Mouse (Mus musculus): Measurements from ENCODE around the gene Wwox. TPM values are rescaled to one million over a fixed set of nuclear protein-coding genes. Genes with fewer than 3 reads are reported as not detected.

The Wwox gene
- total RNA-seq, 2 experiments from 2014 or later: 8.7 to 10.3 TPM

GRCm38 (mm10) chr8:114902584-114902983, 463.1 kb downstream of the Wwox start:
- no peak for DNase-seq

- DNase-seq: no peak
These were observed 468.6 kb downstream of the Wwox start for GRCm38 (mm10) chr8:114908086-114908485.

GRCm38 (mm10) chr8:114908589-114908988, 469.1 kb downstream of the Wwox start:
- DNase-seq: no peak

- DNase-seq: no peak
These were observed 469.7 kb downstream of the Wwox start for GRCm38 (mm10) chr8:114909146-114909545.

GRCm38 (mm10) chr8:114911031-114911580, 471.7 kb downstream of the Wwox start:
- no peak for DNase-seq

GRCm38 (mm10) chr8:114923629-114924028, 484.2 kb downstream of the Wwox start:
- no peak for DNase-seq

GRCm38 (mm10) chr8:114927412-114927811, 488.0 kb downstream of the Wwox start:
- DNase-seq: no peak

GRCm38 (mm10) chr8:114927917-114928316, 488.5 kb downstream of the Wwox start:
- DNase-seq: no peak

- DNase-seq: no peak
These were observed 490.1 kb downstream of the Wwox start for GRCm38 (mm10) chr8:114929597-114929996.

GRCm38 (mm10) chr8:114932071-114932630, 492.7 kb downstream of the Wwox start:
- no peak for DNase-seq

- no peak for DNase-seq
These were observed 493.8 kb downstream of the Wwox start for GRCm38 (mm10) chr8:114933248-114933647.

- no peak for DNase-seq
These were observed 497.4 kb downstream of the Wwox start for GRCm38 (mm10) chr8:114936887-114937286.

- no peak for DNase-seq
These were observed 499.9 kb downstream of the Wwox start for GRCm38 (mm10) chr8:114939338-114939737.

GRCm38 (mm10) chr8:114941096-114941495, 501.6 kb downstream of the Wwox start:
- no peak for DNase-seq

GRCm38 (mm10) chr8:114941644-114942043, 502.2 kb downstream of the Wwox start:
- DNase-seq: no peak

GRCm38 (mm10) chr8:114947921-114948320, 508.5 kb downstream of the Wwox start:
- DNase-seq: no peak

GRCm38 (mm10) chr8:114956377-114957168, 517.1 kb downstream of the Wwox start:
- no peak for DNase-seq

GRCm38 (mm10) chr8:114958437-114959107, 519.1 kb downstream of the Wwox start:
- no peak for DNase-seq

GRCm38 (mm10) chr8:114959406-114959805, 520.0 kb downstream of the Wwox start:
- DNase-seq: no peak

GRCm38 (mm10) chr8:114962494-114962893, 523.0 kb downstream of the Wwox start:
- DNase-seq: no peak

- DNase-seq: no peak
These were observed 523.8 kb downstream of the Wwox start for GRCm38 (mm10) chr8:114963282-114963681.

GRCm38 (mm10) chr8:114964206-114964605, 524.8 kb downstream of the Wwox start:
- no peak for DNase-seq

- no peak for DNase-seq
These were observed 529.4 kb downstream of the Wwox start for GRCm38 (mm10) chr8:114968842-114969241.
